Mouse (Mus musculus) subcutaneous adipose tissue, adult 2 months (tissue): ENCODE data around the gene Vmn1r160. TPM values are rescaled to one million over a fixed set of nuclear protein-coding genes. Genes with fewer than 3 reads are reported as not detected.

Experiments
- polyA plus RNA-seq: library from polyadenylated mRNA; depleted of rRNA; stranded (reverse); fragments of >200 nt; gene quantifications from 2 replicates; pipeline ENCODE4 v1.2.3, GENCODE M21; 2012; ENCODE audit warnings: low replicate concordance; rRNA removed

Gene Vmn1r160
- not detected in 2 replicates for polyA plus RNA-seq

GRCm38 (mm10) chr7:22870924-22871323 lies at the start of gene Vmn1r160:
TSS of gene Vmn1r160 (plus strand) at chr7:22871224.

DNA sequence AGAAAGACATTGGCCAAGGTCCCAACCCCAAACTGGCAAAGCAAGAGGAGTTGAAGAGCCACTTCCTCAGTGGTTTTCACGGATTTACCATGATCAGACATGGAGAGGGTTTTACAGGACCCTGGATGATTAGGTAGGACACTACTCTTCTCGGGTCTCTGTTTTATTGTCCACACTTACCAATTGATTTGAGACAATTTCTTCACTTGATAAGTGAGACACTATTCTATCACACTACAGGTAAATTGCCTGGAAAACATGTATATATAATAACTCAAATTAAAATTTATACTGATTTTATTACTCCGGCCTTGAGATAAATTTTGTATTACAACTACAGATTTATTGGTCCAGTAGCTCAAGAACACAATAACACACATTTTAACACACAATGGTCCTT lies 27.5 kb upstream of the Vmn1r160 start, which contains the start of gene Vmn1r159:
Gene Vmn1r159 (minus strand): TSS at position 101 of the 400 bp plus-strand sequence.

Other genes starting within 250 kb of the Vmn1r160 start
- not detected in 2 replicates for gene Vmn1r155, start 213.2 kb upstream of the Vmn1r160 start, polyA plus RNA-seq
- not detected in 2 replicates for gene Gm8693, start 178.9 kb upstream of the Vmn1r160 start, polyA plus RNA-seq
- not detected in 2 replicates for gene Gm4567, start 151.5 kb upstream of the Vmn1r160 start, polyA plus RNA-seq
- not detected in 2 replicates for gene Vmn1r157, start 109.5 kb upstream of the Vmn1r160 start, polyA plus RNA-seq
- not detected in 2 replicates for gene Vmn1r158, start 80.4 kb upstream of the Vmn1r160 start, polyA plus RNA-seq
- not detected in 2 replicates for gene Vmn1r159, start 27.6 kb upstream of the Vmn1r160 start, polyA plus RNA-seq
- gene Gm4214, start 113.4 kb downstream of the Vmn1r160 start, polyA plus RNA-seq: not detected in 2 replicates
- not detected in 2 replicates for gene Gm4216, start 148.7 kb downstream of the Vmn1r160 start, polyA plus RNA-seq
- not detected in 2 replicates for gene Vmn1r163, start 184.3 kb downstream of the Vmn1r160 start, polyA plus RNA-seq
- gene Gm8720, start 196.2 kb downstream of the Vmn1r160 start, polyA plus RNA-seq: not detected in 2 replicates